Mouse (Mus musculus): ENCODE measurements around the gene Akr1b8. TPM values are rescaled to one million over a fixed set of nuclear protein-coding genes. Genes with fewer than 3 reads are reported as not detected.
"Not testable (repeated sequence)": the region's sequence is repeated elsewhere in the genome, so short reads cannot be mapped to it uniquely, and the experiment has no call there.

Gene Akr1b8
- 1 to 10 TPM; 2.6 TPM for total RNA-seq (2021)
- long read RNA-seq, experiment 1 = 0 reads
- long read RNA-seq, experiment 2, partial matches to known transcripts = 0 of 3 reads
- long read RNA-seq, experiment 2, other reads (novel, unspliced or antisense) = 0 of 3 reads

- DNase-seq (ENCODE audit: low spot score) = no peak
Observed at GRCm38 (mm10) chr6:34353658-34354353, at the start of gene Akr1b8. Gene Akr1b8, plus strand, starts transcription at chr6:34354119.

- peak; percentile 59 for DNase-seq (ENCODE audit: low spot score)
Observed at GRCm38 (mm10) chr6:34304675-34305241, 49.2 kb upstream of the Akr1b8 start.

- no peak for DNase-seq (ENCODE audit: low spot score)
Observed at GRCm38 (mm10) chr6:34306797-34307196, 47.1 kb upstream of the Akr1b8 start.

DNA sequence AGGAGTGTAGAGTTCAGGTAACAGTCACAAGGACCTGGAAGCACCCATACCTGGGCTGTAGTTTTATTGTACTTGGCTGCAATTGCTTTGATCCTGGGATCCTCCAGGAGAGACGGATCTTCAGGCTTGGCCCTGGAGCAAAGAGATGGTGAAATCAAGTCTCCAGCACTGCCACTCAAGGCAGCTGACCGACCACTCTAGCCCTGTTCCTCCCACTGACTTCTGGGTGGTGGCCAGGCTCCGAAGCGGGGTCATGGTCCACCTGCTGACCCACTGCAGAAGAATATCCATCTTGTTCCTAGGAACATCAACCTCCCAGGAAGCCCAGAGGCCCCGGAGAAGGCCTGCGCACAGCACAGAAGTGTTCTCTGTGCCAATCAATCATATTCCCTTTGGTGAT is 44.4 kb upstream of the Akr1b8 start:
- no peak for DNase-seq (ENCODE audit: low spot score)

DNA sequence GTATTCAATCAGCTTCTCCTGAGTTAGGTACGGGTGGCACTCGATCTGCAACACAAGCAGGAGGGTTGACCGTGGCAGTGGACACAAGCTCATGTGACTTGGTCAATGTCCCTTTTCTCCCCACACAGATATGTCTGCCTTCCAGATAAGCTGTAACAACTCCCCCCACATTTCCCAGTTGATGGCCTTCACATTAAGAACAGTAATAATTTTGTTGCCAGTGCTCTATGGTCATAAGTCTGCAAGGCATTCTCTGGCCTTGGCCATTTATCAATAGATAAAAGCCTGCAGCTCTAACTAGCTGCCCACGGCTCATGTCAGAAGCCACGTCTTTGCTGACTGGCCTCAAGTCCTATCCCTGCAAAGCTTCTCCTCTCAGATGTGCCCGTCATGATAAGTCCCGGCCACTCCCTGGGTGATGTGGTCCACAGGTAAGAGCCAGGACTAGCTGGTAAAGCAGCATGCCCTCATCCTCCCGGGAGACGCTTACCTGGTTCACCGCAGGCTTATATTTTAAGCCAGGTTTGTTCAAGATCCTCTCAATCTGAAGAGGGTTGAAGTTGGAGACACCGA is 43.8 kb upstream of the Akr1b8 start:
- no peak for DNase-seq (ENCODE audit: low spot score)

DNA sequence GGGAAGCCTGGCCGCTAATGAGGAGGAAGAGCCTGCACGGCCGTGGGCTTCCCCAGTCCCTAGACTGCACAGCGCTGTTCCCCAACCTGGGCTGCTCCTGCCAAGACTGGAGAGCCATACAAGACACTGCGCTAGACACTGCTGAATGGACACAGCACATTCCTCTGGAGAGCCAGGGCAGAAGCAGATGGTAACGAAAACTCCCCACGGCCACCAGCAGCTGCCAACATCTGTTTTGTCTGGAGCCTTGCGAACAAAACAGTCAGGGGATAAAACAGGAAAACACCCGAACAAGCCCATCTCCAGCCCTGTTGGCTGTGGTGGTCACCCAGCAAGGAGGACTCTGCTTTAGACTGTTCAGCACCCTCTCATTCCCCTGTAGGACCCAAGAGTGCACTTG is 40.5 kb upstream of the Akr1b8 start:
- peak; percentile 9 for DNase-seq (ENCODE audit: low spot score)

- peak; percentile 79 for DNase-seq (ENCODE audit: low spot score)
Observed at GRCm38 (mm10) chr6:34313921-34314320, 40.0 kb upstream of the Akr1b8 start.

DNA sequence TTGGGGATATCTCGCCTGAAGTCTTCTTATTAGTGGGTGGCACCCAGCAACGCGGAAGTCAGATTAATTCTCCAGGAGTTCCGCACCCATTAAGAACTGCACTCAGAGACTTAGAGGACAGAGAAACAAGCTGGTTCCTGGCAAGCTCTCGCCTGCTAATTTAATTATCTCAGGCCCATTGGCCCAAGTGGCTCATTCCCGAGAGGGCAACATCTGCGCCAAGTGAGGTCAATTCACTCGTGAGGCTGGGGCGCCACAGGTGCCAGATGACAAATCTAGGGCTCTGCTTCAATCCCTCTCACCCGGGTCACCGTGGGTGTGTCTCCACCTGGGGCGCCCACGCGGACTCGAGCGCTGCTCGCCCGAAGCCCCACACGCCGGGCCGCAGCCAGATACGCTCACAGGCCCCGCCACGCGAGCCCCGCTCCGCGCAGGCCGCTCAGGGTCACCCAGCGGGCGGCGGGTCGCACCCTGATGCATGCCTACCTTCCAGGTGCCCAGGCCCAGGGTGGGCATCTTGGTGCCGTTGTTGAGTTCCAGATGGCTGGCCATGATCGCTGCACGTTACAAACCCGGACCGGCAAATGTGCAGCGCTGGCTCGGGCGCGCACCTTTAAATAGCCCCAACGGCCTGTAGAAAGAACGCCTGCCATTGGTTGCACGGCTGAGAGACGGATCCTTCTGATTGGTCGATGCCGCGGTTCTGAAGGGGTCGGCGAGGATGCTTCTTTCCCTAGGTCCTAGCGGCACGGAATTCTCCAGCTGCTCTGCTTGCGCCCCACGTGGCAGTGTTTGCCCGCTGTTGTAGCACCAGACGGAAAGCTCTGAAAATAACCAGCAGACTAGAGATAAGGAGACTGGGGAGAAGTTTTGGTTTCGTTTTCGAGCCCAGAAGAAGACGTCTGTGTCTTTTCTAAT is 36.8 kb upstream of the Akr1b8 start, which contains the start of gene Akr1b3:
TSS of gene Akr1b3 (minus strand) at position 625 of the 918 bp plus-strand sequence.
- peak; percentile 91 for DNase-seq (ENCODE audit: low spot score)

GRCm38 (mm10) chr6:34318172-34318571 is 35.7 kb upstream of the Akr1b8 start:
- no peak for DNase-seq (ENCODE audit: low spot score)

DNA sequence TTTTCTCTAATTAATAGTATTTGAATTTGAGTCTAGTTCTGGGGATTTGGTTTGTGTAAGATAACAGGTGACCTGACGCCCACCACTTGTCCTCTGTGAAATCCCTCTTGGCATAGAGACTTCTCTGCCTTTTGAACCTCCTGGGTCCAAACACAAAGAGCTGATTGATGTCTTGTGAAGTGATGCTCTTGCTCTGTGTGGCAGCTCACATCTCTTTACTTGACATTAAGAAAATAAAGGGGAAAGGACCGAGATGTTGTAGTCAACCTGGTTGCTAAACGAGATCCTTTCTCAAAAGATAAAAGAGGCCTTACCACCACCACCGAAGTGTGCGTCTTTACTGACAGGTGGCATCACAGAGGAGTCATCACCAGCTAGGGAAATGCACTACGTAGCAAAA is 35.3 kb upstream of the Akr1b8 start:
- DNase-seq (ENCODE audit: low spot score) = no peak

- no peak for DNase-seq (ENCODE audit: low spot score)
Observed at GRCm38 (mm10) chr6:34322121-34322520, 31.8 kb upstream of the Akr1b8 start.

- no peak for DNase-seq (ENCODE audit: low spot score)
Observed at GRCm38 (mm10) chr6:34331379-34331778, 22.5 kb upstream of the Akr1b8 start.

- DNase-seq (ENCODE audit: low spot score) = not testable (repeated sequence)
Observed at GRCm38 (mm10) chr6:34331804-34332203, 22.1 kb upstream of the Akr1b8 start.

DNA sequence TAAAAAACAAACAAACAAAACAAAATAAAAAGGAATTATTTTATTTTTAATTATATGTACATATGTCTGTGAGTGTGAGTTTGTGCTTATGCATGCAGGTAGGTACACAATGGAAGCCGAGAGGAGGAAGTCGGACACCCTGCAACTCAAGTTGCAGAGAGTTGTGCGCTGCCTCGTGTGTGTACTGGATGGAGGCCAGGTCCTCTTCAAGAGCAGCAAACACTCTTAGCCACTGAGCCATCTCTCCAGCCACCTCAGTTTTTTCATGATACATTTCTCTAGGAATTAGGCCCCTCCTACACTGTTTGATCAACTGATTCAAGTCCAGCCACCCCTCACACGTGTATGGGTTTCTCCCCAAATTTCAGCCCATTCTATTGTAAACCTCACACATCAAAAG is 19.2 kb upstream of the Akr1b8 start:
- DNase-seq (ENCODE audit: low spot score) = no peak

- no peak for DNase-seq (ENCODE audit: low spot score)
Observed at GRCm38 (mm10) chr6:34337799-34338198, 16.1 kb upstream of the Akr1b8 start.

DNA sequence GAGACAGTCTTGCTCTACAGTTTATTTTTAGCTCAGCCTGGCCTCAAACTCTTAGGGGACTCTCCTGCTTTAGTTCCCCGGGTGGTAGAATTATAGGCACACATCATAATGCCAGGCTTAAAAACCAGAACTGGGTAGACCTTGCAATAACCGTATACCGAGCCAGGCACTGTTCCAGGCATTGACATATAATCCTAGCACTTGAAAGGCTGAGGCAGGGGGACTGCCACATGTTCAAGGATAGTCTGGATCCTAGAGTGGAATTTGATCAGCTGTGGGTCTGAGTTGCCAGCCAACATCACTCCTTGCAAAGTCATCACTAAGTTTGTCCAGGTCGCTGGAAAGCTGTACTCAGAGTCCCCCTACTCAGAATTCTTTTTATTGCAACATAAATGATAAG is 11.9 kb upstream of the Akr1b8 start:
- peak; percentile 39 for DNase-seq (ENCODE audit: low spot score)

DNA sequence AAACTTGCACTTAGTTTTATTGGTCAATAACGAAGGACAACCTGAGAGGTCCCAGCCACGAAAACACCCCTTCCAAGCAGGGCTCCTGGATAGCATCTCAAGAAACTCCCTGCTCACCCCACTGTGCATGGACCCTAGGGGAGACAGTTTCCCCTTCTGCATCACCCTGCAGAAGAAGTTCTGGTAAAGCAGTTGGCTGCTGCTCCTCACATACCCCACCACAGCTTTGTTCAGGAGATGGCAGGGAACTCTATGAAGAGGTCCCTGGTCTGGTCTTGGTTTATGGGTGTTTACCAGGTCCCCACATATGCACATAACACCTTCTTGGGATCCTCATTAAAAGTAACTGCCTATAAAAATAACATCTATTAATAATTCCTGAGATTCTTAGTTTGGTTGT is 11.4 kb upstream of the Akr1b8 start:
- DNase-seq (ENCODE audit: low spot score) = no peak

- DNase-seq (ENCODE audit: low spot score) = peak; percentile 25
Observed at GRCm38 (mm10) chr6:34343426-34343825, 10.5 kb upstream of the Akr1b8 start.

DNA sequence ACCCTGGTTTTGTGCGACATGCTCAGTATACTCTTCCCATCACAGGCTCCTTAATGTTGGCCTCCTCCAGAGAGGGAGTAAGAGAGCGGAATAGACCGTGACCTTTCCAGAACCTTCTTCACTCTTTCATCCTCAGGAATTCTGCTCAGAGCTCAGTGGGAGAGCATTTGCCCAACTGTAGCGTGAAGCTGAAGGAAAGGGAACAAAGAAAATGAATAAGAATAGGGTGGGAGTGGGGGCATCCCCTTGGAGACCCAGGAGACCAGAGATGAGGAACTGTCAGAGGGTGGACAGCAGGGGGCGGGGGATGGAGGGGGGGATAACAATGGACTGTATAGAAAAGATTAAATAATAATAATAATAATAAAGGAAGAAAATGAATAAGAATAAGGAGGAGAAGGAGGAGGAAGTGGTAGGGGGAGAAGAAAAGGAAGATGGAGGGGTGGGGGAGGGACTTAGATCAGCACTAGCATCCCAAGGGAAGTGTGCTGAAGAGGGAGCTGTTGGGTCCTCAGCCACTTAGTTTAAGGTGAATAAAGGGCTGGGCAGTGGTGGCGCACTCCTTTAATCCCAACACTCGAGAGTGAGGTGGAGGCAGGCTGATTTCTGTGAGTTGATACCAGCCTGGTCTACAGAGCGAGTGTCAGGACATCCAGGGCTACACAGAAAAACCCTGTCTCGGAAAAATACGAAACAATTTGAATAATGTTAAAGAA is 9.6 kb upstream of the Akr1b8 start:
- no peak for DNase-seq (ENCODE audit: low spot score)

DNA sequence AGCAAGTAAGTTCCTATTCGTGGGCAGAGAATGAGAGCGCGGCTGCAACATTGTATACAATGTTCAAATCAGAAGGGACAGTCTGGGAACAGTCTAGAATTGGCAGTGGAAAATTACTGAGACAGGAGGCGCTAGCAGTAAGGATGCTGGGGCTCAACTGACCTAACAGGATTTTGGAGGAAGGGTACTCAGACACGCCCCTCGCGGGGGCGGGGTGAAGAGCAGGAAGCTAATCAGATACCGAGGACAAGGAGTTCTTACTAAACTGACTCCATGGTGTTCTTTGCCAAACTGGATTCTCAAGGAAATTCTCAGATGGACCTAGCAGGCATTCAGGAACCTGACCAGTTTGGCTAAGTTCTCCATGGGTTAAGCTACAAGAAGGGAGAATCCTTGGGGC is 9.0 kb upstream of the Akr1b8 start:
- peak; percentile 6 for DNase-seq (ENCODE audit: low spot score)
